Mouse (Mus musculus) embryonic fibroblast, embryonic 13.5 days (primary cell): ENCODE measurements around the gene Haao. TPM values are rescaled to one million over a fixed set of nuclear protein-coding genes. Genes with fewer than 3 reads are reported as not detected.

Source experiments
- H3K27ac ChIP-seq: 2 replicates; pipeline ENCODE4 v1.5.1; 2012; ENCODE audit warnings: low read length, control low read depth, inconsistent platforms; ENCODE audit not compliant: insufficient read depth
- H3K4me1 ChIP-seq: 2 replicates; pipeline ENCODE4 v1.6.1; 2011; ENCODE audit warnings: low read length; ENCODE audit not compliant: control insufficient read depth, insufficient read depth
- H3K4me3 ChIP-seq: 2 replicates; pipeline ENCODE4 v1.5.1; 2011; ENCODE audit warnings: mild to moderate bottlenecking, control low read depth, low read length; ENCODE audit not compliant: insufficient read depth
- CTCF ChIP-seq: IDR thresholded peaks from 2 replicates; pipeline ENCODE4 v1.5.1; 2011; ENCODE audit warnings: mild to moderate bottlenecking, control low read depth, low read length, moderate library complexity, borderline replicate concordance; ENCODE audit not compliant: insufficient read depth
- POLR2A ChIP-seq: IDR thresholded peaks from 2 replicates; pipeline ENCODE4 v1.6.1; 2011; ENCODE audit warnings: low read depth, mild to moderate bottlenecking, control low read depth, low read length, moderate library complexity
- polyA plus RNA-seq: library from polyadenylated mRNA; stranded (reverse); fragments of >200 nt; gene quantifications from 2 replicates; pipeline ENCODE4 v1.2.4, GENCODE M21; 2011; ENCODE audit warnings: low read depth; ENCODE audit not compliant: missing spikeins, insufficient read length

Haao gene
- polyA plus RNA-seq, 1 experiment: not detected

DNA sequence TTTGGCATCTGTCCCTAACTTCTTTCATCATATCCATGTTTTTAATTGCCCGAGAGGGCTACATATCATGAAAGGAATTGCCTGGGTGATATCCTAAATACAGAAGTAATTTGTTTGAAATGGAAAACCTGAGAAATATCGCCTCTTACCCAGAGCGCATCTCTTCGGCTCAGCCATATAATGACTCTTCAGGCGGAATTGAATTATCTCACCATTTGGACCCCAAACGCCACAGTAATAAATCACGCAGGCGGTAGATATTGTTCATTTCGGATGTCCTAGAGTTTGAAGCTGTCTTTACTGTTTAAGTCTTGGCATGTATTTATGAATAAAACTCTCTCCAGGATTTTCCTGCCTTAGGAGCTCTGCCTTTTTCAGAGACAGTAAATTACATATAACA lies 42.7 kb downstream of the Haao start:
- Histone ChIP-seq H3K4me3 (no peak overlapping the region), H3K4me1 (no peaks in the 10 kb centered on the region), H3K27ac (no peak overlapping the region)
- TF ChIP-seq CTCF (no peak), POLR2A (no peak)

- no peak overlapping the region for H3K27ac ChIP-seq
- no peak overlapping the region for H3K4me3 ChIP-seq
- H3K4me1 ChIP-seq: no peaks in the 10 kb centered on the region
- TF ChIP-seq CTCF: no peak
- TF ChIP-seq POLR2A: no peak
These were observed 43.8 kb downstream of the Haao start for GRCm38 (mm10) chr17:83803987-83804386.

DNA sequence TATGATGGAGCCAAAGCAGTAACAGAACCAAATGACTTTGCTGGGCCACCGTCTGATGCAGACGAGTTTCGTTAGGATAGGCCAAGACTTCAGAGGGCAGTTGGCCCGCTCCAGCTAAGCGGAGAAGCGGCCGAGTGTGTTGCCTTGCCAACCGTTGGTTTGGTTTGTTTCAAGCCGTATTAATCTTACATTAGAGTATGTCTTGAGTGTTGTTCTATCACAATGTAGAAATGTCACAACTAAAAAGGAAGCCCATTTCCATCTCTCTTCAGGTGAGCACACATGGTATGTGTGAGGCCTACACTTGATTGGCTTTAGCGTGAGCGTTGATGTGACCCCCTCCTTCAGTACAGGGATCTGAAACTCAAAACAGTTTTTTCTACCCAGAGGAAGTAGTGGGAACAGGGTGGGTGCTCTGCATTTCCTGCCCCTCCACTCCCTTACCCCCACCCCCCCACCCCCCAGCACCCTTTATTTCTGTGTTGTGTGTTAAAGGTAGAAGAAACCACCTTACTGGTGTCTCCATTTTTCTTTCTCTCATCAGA lies 48.2 kb downstream of the Haao start:
- no peaks in the 10 kb centered on the region for H3K4me1 ChIP-seq
- no peak overlapping the region for H3K4me3 ChIP-seq
- H3K27ac ChIP-seq: no peak overlapping the region
- TF ChIP-seq CTCF (no peak), POLR2A (no peak)

GRCm38 (mm10) chr17:83795121-83795520 lies 52.6 kb downstream of the Haao start:
- Histone ChIP-seq H3K27ac (no peak overlapping the region), H3K4me3 (no peak overlapping the region), H3K4me1 (no peaks in the 10 kb centered on the region)
- TF ChIP-seq CTCF: no peak
- TF ChIP-seq POLR2A: no peak

DNA sequence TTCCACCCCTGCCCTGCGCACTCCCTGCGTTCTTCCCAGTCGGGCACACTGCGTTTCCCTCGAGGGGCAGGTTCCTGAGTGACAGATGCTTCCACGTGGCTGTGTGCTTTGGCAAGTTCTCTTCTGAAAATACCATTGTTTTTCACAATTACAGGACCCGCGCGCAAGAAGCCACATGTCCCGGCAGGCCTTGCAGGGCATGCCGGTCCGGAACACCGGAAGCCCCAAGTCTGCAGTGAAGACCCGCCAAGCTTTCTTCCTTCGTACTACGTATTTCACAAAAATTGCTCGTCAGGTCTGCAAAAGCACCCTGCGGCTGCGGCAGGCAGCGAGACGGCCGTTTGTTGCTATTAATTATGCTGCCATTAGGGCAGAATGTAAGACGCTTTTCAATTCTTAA lies 55.4 kb downstream of the Haao start:
- Histone ChIP-seq H3K27ac (no peak overlapping the region), H3K4me1 (no peaks in the 10 kb centered on the region), H3K4me3 (no peak overlapping the region)
- TF ChIP-seq POLR2A (no peak), CTCF (no peak)

GRCm38 (mm10) chr17:83790158-83790557 lies 57.6 kb downstream of the Haao start:
- no peak overlapping the region for H3K27ac ChIP-seq
- H3K4me1 ChIP-seq: no peaks in the 10 kb centered on the region
- TF ChIP-seq CTCF: no peak
- TF ChIP-seq POLR2A: no peak
- no peak overlapping the region for H3K4me3 ChIP-seq

- no peak for TF ChIP-seq POLR2A
- no peak for TF ChIP-seq CTCF
- Histone ChIP-seq H3K4me1 (peaks cover 6% of the 10 kb centered on the region; the same call in 1 of the 2 replicates), H3K4me3 (no peak overlapping the region), H3K27ac (no peak overlapping the region)
These were observed 61.3 kb downstream of the Haao start for GRCm38 (mm10) chr17:83786418-83786817.

- no peak overlapping the region for H3K27ac ChIP-seq
- TF ChIP-seq POLR2A (no peak), CTCF (no peak)
- peaks cover 6% of the 10 kb centered on the region; the same call in 1 of the 2 replicates for H3K4me1 ChIP-seq
- H3K4me3 ChIP-seq: no peak overlapping the region
These were observed 65.0 kb downstream of the Haao start for GRCm38 (mm10) chr17:83782740-83783139.

Other genes with a start within 250 kb of the Haao start
- gene Kcng3, start 216.1 kb downstream of the Haao start, polyA plus RNA-seq: not detected in 2 replicates
- 41.2 and 42.7 TPM in 2 replicates for gene Mta3, start 141.8 kb downstream of the Haao start, polyA plus RNA-seq